Mouse (Mus musculus) naive thymus-derived CD4-positive, alpha-beta T cell, adult 2 months (primary cell): ENCODE measurements around the gene Bcdin3d.

Experiments used
- DNase-seq: peaks from one replicate; pipeline ENCODE4 v3.0.0-alpha.2; 2011; ENCODE audit warnings: low read depth

The Bcdin3d gene

GRCm38 (mm10) chr15:99474576-99474926 is at the start of gene Bcdin3d:
Bcdin3d (minus strand) TSS chr15:99474730.
- DNase-seq: peak; percentile 90

- DNase-seq: no peak
Observed at GRCm38 (mm10) chr15:99520306-99520705, 45.8 kb upstream of the Bcdin3d start.

- DNase-seq: no peak
Observed at GRCm38 (mm10) chr15:99519626-99520025, 45.1 kb upstream of the Bcdin3d start.

GRCm38 (mm10) chr15:99517715-99518114 is 43.2 kb upstream of the Bcdin3d start:
- no peak for DNase-seq

GRCm38 (mm10) chr15:99516715-99517114 is 42.2 kb upstream of the Bcdin3d start:
- no peak for DNase-seq

- no peak for DNase-seq
Observed at GRCm38 (mm10) chr15:99511797-99512525, 37.4 kb upstream of the Bcdin3d start.

GRCm38 (mm10) chr15:99510621-99511020 is 36.1 kb upstream of the Bcdin3d start:
- no peak for DNase-seq

GRCm38 (mm10) chr15:99509840-99510239 is 35.3 kb upstream of the Bcdin3d start:
- no peak for DNase-seq

- no peak for DNase-seq
Observed at GRCm38 (mm10) chr15:99505324-99506095, 31.0 kb upstream of the Bcdin3d start.

GRCm38 (mm10) chr15:99503256-99503655 is 28.7 kb upstream of the Bcdin3d start:
- no peak for DNase-seq

- no peak for DNase-seq
Observed at GRCm38 (mm10) chr15:99502311-99502831, 27.8 kb upstream of the Bcdin3d start.

- DNase-seq: no peak
Observed at GRCm38 (mm10) chr15:99501292-99502260, 27.0 kb upstream of the Bcdin3d start.

- no peak for DNase-seq
Observed at GRCm38 (mm10) chr15:99500320-99500719, 25.8 kb upstream of the Bcdin3d start.

GRCm38 (mm10) chr15:99499726-99500125 is 25.2 kb upstream of the Bcdin3d start:
- no peak for DNase-seq

- no peak for DNase-seq
Observed at GRCm38 (mm10) chr15:99498781-99499180, 24.3 kb upstream of the Bcdin3d start.

GRCm38 (mm10) chr15:99498356-99498755 is 23.8 kb upstream of the Bcdin3d start:
- DNase-seq: no peak

GRCm38 (mm10) chr15:99497527-99498242 is 23.2 kb upstream of the Bcdin3d start:
- no peak for DNase-seq

GRCm38 (mm10) chr15:99497061-99497460 is 22.5 kb upstream of the Bcdin3d start:
- DNase-seq: peak; percentile 59

- DNase-seq: no peak
Observed at GRCm38 (mm10) chr15:99484745-99485144, 10.2 kb upstream of the Bcdin3d start.

- DNase-seq: no peak
Observed at GRCm38 (mm10) chr15:99475814-99476213, 1.3 kb upstream of the Bcdin3d start.
